Mouse (Mus musculus): ENCODE measurements around the gene Sypl. TPM values are rescaled to one million over a fixed set of nuclear protein-coding genes. Genes with fewer than 3 reads are reported as not detected.

Sypl gene
- 50.1 and 50.7 TPM in 2 replicates for polyA plus RNA-seq (2014; fragmentation: Nextera tagmentation; extraction: Ambion mirVana)

DNA sequence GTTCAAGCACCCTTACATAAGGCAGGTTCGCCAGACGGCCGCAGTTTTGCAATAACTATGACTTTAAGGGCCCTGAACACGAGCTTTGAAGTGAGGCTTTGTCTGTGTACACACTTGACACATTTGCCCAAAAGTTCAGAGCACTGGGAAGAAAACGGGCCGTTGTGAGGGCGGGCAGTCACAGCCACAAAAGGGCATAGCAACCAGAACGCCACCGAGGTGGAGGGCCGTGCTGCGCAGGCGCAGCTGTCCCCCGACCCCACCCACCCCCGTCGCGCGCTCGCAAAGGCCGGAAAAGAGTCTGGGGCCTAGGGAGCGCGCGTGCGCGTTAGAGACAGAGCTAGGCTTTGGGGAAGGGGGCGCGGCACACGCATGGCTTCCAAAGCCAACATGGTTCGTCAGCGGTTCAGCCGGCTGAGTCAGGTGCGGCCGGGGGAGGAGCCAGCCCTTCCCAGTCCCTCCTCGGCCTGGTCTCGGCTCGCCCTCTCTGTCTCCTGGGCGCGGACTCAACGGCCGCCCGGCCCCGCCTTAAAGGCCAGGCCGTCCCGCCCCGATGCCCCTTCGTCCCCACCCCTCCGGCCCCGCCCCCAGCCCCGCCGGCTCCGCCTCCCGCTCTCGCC lies at the start of gene Sypl:
TSS of gene Sypl (plus strand) at position 296 of the 620 bp plus-strand sequence.
- DNase-seq (ENCODE audit: low spot score): peak; percentile 96
- peak; percentile 96 for ATAC-seq (ENCODE audit: low FRiP score)
- Histone ChIP-seq H3K9ac (peak within 1 kb of the TSS; percentile 90), H3K36me3 (replicated peaks; ENCODE audit: control insufficient read depth, insufficient read depth) (no peaks in the 10 kb centered on the region), H3K9me3 (ENCODE audit: control insufficient read depth, low read length) (no peaks in the 10 kb centered on the region), H3K4me1 (replicated peaks; ENCODE audit: control insufficient read depth, insufficient read depth, low read length) (peaks cover 18% of the 10 kb centered on the region), H3K4me3 (replicated peaks; ENCODE audit: low read length) (peak within 1 kb of the TSS; percentile 81), H3K4me2 (replicated peaks) (peak within 1 kb of the TSS; percentile 77), H3K27me3 (ENCODE audit: control insufficient read depth, insufficient read depth, low read length) (no peaks in the 10 kb centered on the region), H3K27ac (peak within 1 kb of the TSS; percentile 93)
- under 1% methylated on average over 50 of the region's 52 CpGs for WGBS

DNA sequence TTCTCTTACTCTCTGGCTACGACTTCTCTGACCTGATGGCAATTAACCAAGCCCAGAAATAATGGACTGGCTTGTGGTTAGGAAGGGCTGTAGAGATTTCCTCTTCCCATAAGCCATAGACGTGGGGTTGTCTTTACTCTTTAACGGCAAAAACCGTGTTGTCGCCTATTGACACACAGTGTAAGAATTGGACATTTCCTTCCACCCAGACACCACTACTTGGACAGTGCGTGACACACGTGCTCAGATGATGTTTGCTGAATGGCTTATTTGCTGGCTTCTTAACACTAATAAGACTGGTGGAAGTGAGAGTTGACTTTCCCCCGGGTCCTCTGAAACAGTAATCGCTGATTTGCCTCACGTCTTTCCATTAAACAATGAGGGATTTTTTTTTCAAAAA lies 44.0 kb upstream of the Sypl start:
- Histone ChIP-seq H3K9ac (no peak overlapping the region), H3K36me3 (replicated peaks; ENCODE audit: control insufficient read depth, insufficient read depth) (no peaks in the 10 kb centered on the region), H3K27ac (no peak overlapping the region), H3K4me2 (replicated peaks) (no peak overlapping the region), H3K4me1 (replicated peaks; ENCODE audit: control insufficient read depth, insufficient read depth, low read length) (peaks cover 6% of the 10 kb centered on the region; the same call in 1 of the 2 replicates), H3K27me3 (ENCODE audit: control insufficient read depth, insufficient read depth, low read length) (no peaks in the 10 kb centered on the region), H3K9me3 (ENCODE audit: control insufficient read depth, low read length) (no peaks in the 10 kb centered on the region), H3K4me3 (replicated peaks; ENCODE audit: low read length) (no peak overlapping the region)
- ATAC-seq (ENCODE audit: low FRiP score) (peak; percentile 56; the same call in 1 of the 2 replicates), DNase-seq (ENCODE audit: low spot score) (no peak)
- 60% methylated on average over 10 of the region's 10 CpGs for WGBS

DNA sequence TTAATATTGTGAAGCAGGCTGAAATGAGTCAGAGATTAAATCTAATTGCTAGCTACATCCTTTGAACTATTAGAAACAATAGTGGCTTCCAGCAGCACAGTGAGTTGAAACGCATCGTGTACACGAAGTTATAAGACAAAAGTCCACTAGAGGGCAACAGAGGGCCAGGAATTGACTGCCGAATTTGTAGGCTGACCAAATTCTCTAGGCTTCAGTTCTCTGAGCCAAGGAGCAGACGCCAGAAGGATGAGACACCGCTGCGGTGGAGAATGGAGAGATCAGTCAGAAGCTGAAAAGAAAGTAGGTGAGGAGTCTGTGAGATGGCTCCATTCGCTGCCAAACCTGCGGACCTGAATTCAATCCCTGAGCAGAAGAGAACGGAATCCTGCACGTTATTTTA lies 43.6 kb upstream of the Sypl start:
- peaks cover 6% of the 10 kb centered on the region; the same call in 1 of the 2 replicates for H3K4me1 ChIP-seq (replicated peaks; ENCODE audit: control insufficient read depth, insufficient read depth, low read length)
- H3K27ac ChIP-seq: no peak overlapping the region
- H3K9ac ChIP-seq: peak overlapping the region; percentile 28; the same call in 1 of the 2 replicates
- H3K4me2 ChIP-seq (replicated peaks): peak overlapping the region; percentile 43
- no peaks in the 10 kb centered on the region for H3K9me3 ChIP-seq (ENCODE audit: control insufficient read depth, low read length)
- no peak overlapping the region for H3K4me3 ChIP-seq (replicated peaks; ENCODE audit: low read length)
- DNase-seq (ENCODE audit: low spot score): peak; percentile 99
- H3K27me3 ChIP-seq (ENCODE audit: control insufficient read depth, insufficient read depth, low read length): no peaks in the 10 kb centered on the region
- WGBS: 13% methylated on average over 11 of the region's 11 CpGs
- peak; percentile 81 for ATAC-seq (ENCODE audit: low FRiP score)
- no peaks in the 10 kb centered on the region for H3K36me3 ChIP-seq (replicated peaks; ENCODE audit: control insufficient read depth, insufficient read depth)

DNA sequence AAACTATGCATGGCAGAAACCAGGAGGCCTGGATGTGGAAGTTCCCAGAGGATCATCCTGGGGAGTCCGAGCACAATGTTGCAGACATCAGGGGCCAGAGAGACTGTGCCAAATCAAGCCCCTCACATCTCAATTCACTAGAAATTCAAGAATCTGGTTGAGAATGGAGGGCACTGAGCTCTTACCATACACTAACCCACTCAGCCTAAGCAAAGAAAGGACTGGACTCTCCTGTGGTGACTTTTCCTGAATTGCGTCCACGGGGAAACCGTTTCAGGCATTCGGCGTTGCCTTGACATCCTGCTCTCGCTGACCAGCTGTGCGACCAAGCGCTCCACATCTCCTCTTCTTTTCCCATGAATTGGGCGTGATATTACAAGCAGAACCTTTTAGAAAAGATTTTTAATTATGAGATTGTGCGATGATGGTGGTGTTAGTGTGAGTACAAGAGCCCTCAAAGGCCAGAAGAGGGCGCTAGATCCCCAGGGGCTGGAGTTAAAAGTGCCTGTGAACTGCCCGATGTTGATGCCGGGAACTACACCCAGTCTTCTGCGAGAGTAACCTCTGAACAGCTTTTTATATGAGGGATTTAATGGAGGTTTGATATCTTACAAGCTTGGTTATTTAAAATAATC lies 43.0 kb upstream of the Sypl start:
- H3K27me3 ChIP-seq (ENCODE audit: control insufficient read depth, insufficient read depth, low read length): no peaks in the 10 kb centered on the region
- no peak overlapping the region for H3K27ac ChIP-seq
- H3K9me3 ChIP-seq (ENCODE audit: control insufficient read depth, low read length): no peaks in the 10 kb centered on the region
- ATAC-seq (ENCODE audit: low FRiP score) (peak; percentile 47; the same call in 1 of the 2 replicates), DNase-seq (ENCODE audit: low spot score) (peak; percentile 71)
- H3K4me2 ChIP-seq (replicated peaks): peak overlapping the region; percentile 43
- peaks cover 6% of the 10 kb centered on the region; the same call in 1 of the 2 replicates for H3K4me1 ChIP-seq (replicated peaks; ENCODE audit: control insufficient read depth, insufficient read depth, low read length)
- H3K9ac ChIP-seq: peak overlapping the region; percentile 28; the same call in 1 of the 2 replicates
- 37% methylated on average over 15 of the region's 15 CpGs for WGBS
- no peak overlapping the region for H3K4me3 ChIP-seq (replicated peaks; ENCODE audit: low read length)
- no peaks in the 10 kb centered on the region for H3K36me3 ChIP-seq (replicated peaks; ENCODE audit: control insufficient read depth, insufficient read depth)

DNA sequence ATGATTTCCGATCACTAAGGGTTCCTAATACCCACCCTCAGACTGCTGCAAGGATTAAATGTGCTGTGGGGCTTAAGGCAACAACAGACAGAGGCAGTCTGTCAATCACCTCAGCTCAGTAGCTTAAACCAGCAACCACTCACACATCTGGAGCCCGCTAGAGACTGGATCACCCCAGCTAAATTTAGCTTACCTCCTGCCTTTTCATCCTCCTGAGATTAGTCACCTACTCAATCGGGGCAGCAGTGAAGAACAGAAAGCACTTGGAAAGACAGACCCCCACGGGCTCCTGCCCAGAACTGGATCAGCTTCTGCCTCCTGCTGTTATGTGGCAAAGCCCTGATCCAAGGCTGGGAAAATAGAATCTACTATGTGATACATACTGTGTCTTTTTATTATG lies 42.1 kb upstream of the Sypl start:
- Histone ChIP-seq H3K36me3 (replicated peaks; ENCODE audit: control insufficient read depth, insufficient read depth) (no peaks in the 10 kb centered on the region), H3K9me3 (ENCODE audit: control insufficient read depth, low read length) (no peaks in the 10 kb centered on the region), H3K9ac (no peak overlapping the region), H3K4me3 (replicated peaks; ENCODE audit: low read length) (no peak overlapping the region), H3K4me1 (replicated peaks; ENCODE audit: control insufficient read depth, insufficient read depth, low read length) (peaks cover 6% of the 10 kb centered on the region; the same call in 1 of the 2 replicates), H3K27ac (no peak overlapping the region), H3K27me3 (ENCODE audit: control insufficient read depth, insufficient read depth, low read length) (no peaks in the 10 kb centered on the region), H3K4me2 (replicated peaks) (no peak overlapping the region)
- ATAC-seq (ENCODE audit: low FRiP score) (no peak), DNase-seq (ENCODE audit: low spot score) (no peak)
- WGBS: 58% methylated on average over 4 of the region's 4 CpGs

DNA sequence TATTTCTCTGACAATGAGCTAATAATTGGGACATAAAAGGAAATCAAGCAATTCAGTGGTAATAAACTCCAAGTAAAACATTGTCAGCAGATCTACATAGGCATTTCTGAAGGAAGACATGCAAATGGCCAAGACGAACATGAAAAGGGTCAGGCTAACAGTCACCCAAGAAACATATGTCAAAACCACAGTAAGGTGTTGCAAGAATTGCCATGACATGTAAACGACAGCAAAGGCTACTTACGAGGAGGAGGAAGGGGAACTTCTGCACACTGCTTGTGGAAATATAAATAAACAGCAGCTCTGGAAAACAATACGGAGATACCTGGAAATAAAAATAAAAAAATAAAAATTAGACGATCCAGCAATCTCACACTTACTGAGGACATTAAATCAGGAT lies 40.9 kb upstream of the Sypl start:
- H3K9ac ChIP-seq: no peak overlapping the region
- H3K36me3 ChIP-seq (replicated peaks; ENCODE audit: control insufficient read depth, insufficient read depth): no peaks in the 10 kb centered on the region
- WGBS: 88% methylated on average over 5 of the region's 5 CpGs
- no peak overlapping the region for H3K4me2 ChIP-seq (replicated peaks)
- peaks cover 6% of the 10 kb centered on the region; the same call in 1 of the 2 replicates for H3K4me1 ChIP-seq (replicated peaks; ENCODE audit: control insufficient read depth, insufficient read depth, low read length)
- no peak overlapping the region for H3K4me3 ChIP-seq (replicated peaks; ENCODE audit: low read length)
- no peak overlapping the region for H3K27ac ChIP-seq
- no peaks in the 10 kb centered on the region for H3K9me3 ChIP-seq (ENCODE audit: control insufficient read depth, low read length)
- no peaks in the 10 kb centered on the region for H3K27me3 ChIP-seq (ENCODE audit: control insufficient read depth, insufficient read depth, low read length)
- ATAC-seq (ENCODE audit: low FRiP score) (no peak), DNase-seq (ENCODE audit: low spot score) (no peak)

DNA sequence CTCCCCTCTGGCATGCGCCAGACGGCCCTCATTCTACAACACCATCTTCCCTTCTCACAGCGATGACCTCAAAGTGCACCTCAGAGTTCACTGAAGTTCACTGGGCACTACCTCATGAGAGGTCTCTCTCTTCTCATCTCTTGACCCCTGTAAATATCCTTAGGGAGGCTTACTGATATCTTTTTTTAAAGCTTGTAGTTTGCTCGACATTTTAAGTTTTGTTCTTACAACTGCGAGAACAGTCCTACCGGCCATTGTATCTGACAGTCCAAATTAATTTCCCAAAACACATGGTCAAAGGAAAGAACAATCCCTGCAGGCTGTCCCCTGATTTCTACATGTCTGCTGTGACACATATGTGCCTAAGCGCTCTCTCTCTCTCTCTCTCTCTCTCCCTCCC lies 35.0 kb upstream of the Sypl start:
- H3K9me3 ChIP-seq (ENCODE audit: control insufficient read depth, low read length): no peaks in the 10 kb centered on the region
- H3K4me3 ChIP-seq (replicated peaks; ENCODE audit: low read length): no peak overlapping the region
- no peaks in the 10 kb centered on the region for H3K4me1 ChIP-seq (replicated peaks; ENCODE audit: control insufficient read depth, insufficient read depth, low read length)
- 86% methylated on average over 7 of the region's 7 CpGs for WGBS
- H3K4me2 ChIP-seq (replicated peaks): no peak overlapping the region
- DNase-seq (ENCODE audit: low spot score): no peak
- no peak overlapping the region for H3K9ac ChIP-seq
- no peak for ATAC-seq (ENCODE audit: low FRiP score)
- no peaks in the 10 kb centered on the region for H3K27me3 ChIP-seq (ENCODE audit: control insufficient read depth, insufficient read depth, low read length)
- H3K27ac ChIP-seq: no peak overlapping the region
- H3K36me3 ChIP-seq (replicated peaks; ENCODE audit: control insufficient read depth, insufficient read depth): no peaks in the 10 kb centered on the region

DNA sequence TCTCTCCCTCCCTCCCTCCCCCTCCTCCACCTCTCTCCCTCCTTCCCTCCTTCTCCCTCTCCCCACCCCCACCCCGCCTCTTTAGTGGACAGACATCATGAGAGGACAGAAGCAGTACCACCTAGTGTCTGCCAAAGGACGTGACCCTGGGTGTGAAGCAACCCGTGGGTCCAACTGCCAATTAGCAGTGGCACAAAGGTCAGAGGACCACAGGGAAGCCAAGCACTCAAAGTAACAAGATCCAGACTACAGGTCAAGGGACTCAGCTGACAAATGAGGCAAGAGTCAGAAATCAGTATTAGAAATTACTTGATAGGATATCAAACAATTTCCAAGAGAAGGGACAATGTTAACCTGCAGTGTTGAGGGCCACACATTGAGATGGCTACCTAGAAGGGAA lies 34.6 kb upstream of the Sypl start:
- DNase-seq (ENCODE audit: low spot score) (no peak), ATAC-seq (ENCODE audit: low FRiP score) (no peak)
- no peak overlapping the region for H3K4me2 ChIP-seq (replicated peaks)
- no peaks in the 10 kb centered on the region for H3K36me3 ChIP-seq (replicated peaks; ENCODE audit: control insufficient read depth, insufficient read depth)
- H3K9me3 ChIP-seq (ENCODE audit: control insufficient read depth, low read length): no peaks in the 10 kb centered on the region
- H3K27ac ChIP-seq: no peak overlapping the region
- no peak overlapping the region for H3K4me3 ChIP-seq (replicated peaks; ENCODE audit: low read length)
- no peak overlapping the region for H3K9ac ChIP-seq
- H3K4me1 ChIP-seq (replicated peaks; ENCODE audit: control insufficient read depth, insufficient read depth, low read length): no peaks in the 10 kb centered on the region
- H3K27me3 ChIP-seq (ENCODE audit: control insufficient read depth, insufficient read depth, low read length): no peaks in the 10 kb centered on the region
- 47% methylated on average over 3 of the region's 3 CpGs for WGBS

DNA sequence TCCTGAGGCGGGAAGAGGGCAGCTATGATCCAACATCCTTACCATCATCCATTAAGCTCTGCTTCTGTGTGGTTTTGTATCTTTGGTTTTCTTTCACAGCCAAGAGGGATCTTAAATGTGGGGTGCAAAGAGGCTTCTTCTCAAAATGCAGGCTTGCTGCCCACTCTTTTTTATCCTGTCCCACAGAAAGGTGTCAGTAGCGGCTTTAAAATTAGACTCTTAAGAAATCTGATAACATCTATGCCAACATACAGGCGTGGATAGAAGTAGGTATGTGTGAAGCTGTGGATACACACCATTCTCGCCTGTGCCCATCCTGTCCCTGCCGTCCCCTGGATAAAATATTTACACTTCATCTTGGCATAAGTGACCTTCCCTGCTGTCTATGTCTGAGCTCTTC lies 34.2 kb upstream of the Sypl start:
- H3K4me3 ChIP-seq (replicated peaks; ENCODE audit: low read length): no peak overlapping the region
- WGBS: 91% methylated on average over 5 of the region's 5 CpGs

More for the DNA sequence above, 34.2 kb upstream of the Sypl start:
- no peak overlapping the region for H3K9ac ChIP-seq
- H3K36me3 ChIP-seq (replicated peaks; ENCODE audit: control insufficient read depth, insufficient read depth): no peaks in the 10 kb centered on the region
- H3K4me1 ChIP-seq (replicated peaks; ENCODE audit: control insufficient read depth, insufficient read depth, low read length): no peaks in the 10 kb centered on the region
- no peaks in the 10 kb centered on the region for H3K27me3 ChIP-seq (ENCODE audit: control insufficient read depth, insufficient read depth, low read length)
- H3K9me3 ChIP-seq (ENCODE audit: control insufficient read depth, low read length): no peaks in the 10 kb centered on the region
- H3K27ac ChIP-seq: no peak overlapping the region
- ATAC-seq (ENCODE audit: low FRiP score) (no peak), DNase-seq (ENCODE audit: low spot score) (no peak)
- H3K4me2 ChIP-seq (replicated peaks): no peak overlapping the region

Data from hindbrain, embryonic 14.5 days (tissue).